Mouse (Mus musculus): ENCODE data around the gene Nf2. TPM values are rescaled to one million over a fixed set of nuclear protein-coding genes. Genes with fewer than 3 reads are reported as not detected.
A peak's percentile ranks its signal among the peaks of the same experiment; 100 is the strongest.
"Not testable (repeated sequence)": the region's sequence is repeated elsewhere in the genome, so short reads cannot be mapped to it uniquely, and the experiment has no call there.

Nf2 gene
- total RNA-seq, 1 experiment from 2014 or later: 80.7 TPM

DNA sequence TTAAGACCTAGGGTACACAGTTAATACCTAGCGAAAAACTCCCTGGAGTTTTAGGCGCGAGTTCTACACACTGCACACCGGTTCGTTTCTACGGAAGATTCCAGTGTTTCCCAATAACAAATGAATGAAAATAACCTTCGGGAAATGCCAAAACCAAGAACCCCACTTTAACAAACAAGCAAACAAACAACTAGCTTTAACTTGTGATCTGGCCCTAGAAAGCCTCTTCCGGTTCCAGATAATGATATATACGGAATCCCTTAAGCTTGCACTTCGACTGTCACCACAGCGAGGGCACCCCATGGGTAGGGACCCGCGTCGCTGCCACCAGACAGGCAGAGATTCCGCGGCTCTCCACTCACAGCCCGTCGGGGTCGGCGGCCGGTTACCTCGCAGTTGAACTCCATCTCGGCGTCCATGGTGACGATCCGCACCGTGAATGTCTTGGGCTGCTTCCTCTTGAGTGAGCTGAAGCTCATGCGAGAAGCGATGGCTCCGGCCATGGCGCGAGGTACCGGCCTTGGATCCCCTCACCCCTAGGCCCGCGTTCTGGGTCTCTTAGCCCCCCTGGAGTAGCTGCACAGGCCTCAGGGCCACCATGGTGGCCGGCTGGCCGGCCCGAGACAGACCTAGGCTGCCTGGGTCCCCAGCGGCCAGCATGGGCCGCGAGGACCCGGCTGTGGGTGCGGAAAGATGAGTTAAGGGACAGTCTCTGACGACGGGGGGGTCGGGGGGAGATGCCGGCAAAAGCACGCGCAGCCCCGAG is 670 bp downstream of the Nf2 start:
- ATAC-seq (replicated peaks in 1 of 2; ENCODE audit: insufficient read depth in 1 of 2, low FRiP score in 2 of 2, low TSS enrichment in 1 of 2, low read depth in 1 of 2, poor library complexity in 2 of 2, severe bottlenecking in 2 of 2): peak in 1 of 2 experiments; percentile 36; a peak in 2 of 4 replicates

GRCm38 (mm10) chr11:4840942-4841526 is 8.3 kb downstream of the Nf2 start:
- ATAC-seq (replicated peaks in 1 of 2; ENCODE audit: insufficient read depth in 1 of 2, low FRiP score in 2 of 2, low TSS enrichment in 1 of 2, low read depth in 1 of 2, poor library complexity in 2 of 2, severe bottlenecking in 2 of 2): no peak

DNA sequence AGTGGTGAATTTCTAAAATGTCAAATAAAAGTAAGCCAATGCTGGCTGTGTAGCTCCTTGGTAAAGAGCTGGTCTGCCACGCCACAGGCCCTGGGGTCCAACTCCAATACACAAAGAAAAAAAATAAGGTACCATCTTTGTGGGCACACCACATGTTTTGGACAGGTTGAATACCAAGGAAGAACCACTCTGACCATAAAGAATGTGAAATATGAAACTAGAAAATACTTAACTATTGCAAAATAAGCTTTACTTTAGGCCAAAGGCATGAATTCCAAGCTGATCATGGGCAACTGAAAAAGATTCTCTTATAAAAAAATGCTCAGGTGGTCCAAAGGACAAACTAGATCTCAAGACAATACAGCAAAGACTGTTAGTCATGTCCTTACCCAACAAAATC is 11.1 kb downstream of the Nf2 start:
- ATAC-seq (replicated peaks in 1 of 2; ENCODE audit: insufficient read depth in 1 of 2, low FRiP score in 2 of 2, low TSS enrichment in 1 of 2, low read depth in 1 of 2, poor library complexity in 2 of 2, severe bottlenecking in 2 of 2): no peak

- ATAC-seq (replicated peaks in 1 of 2; ENCODE audit: insufficient read depth in 1 of 2, low FRiP score in 2 of 2, low TSS enrichment in 1 of 2, low read depth in 1 of 2, poor library complexity in 2 of 2, severe bottlenecking in 2 of 2): no peak
Observed at GRCm38 (mm10) chr11:4837342-4837741, 12.0 kb downstream of the Nf2 start.

DNA sequence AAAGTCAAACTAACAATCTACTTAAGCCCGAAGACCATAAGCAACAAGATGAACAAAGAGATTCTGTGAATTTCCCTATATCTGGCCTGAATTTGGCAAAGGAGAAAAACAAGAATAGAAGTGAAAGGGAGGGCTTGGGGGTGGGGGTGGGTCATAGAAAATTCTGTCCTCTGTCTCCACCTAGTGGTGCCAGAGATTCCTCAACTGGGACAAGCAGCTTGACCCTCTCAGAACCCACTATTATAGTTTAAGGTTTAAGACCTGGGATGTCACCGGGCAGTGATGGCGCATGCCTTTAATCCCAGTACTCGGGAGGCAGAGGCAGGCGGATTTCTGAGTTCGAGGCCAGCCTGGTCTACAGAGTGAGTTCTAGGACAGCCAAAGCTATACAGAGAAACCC is 12.6 kb downstream of the Nf2 start:
- peak; percentile 59 to 66; a peak in 2 of 4 replicates for ATAC-seq (replicated peaks in 1 of 2; ENCODE audit: insufficient read depth in 1 of 2, low FRiP score in 2 of 2, low TSS enrichment in 1 of 2, low read depth in 1 of 2, poor library complexity in 2 of 2, severe bottlenecking in 2 of 2)

DNA sequence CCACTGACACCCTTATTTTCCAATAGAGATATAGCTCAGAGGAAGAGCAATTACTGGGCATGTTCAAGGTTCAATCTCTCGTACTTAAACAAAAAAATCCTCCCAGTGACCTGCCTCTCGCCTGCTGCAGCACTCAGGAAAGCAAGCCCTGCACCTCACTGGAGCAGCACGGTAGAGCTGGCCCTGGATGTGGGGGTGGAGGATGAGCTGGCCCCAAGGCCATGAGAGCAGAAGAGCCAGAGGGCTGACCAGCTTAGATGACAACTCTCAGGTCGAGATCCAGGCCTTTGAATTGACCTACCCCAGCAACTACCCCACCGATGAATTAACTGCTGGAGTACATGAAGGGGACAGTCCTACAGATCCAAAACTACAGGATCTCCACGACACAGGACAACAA is 13.9 kb downstream of the Nf2 start:
- ATAC-seq (replicated peaks in 1 of 2; ENCODE audit: insufficient read depth in 1 of 2, low FRiP score in 2 of 2, low TSS enrichment in 1 of 2, low read depth in 1 of 2, poor library complexity in 2 of 2, severe bottlenecking in 2 of 2): no peak

- ATAC-seq (replicated peaks in 1 of 2; ENCODE audit: insufficient read depth in 1 of 2, low FRiP score in 2 of 2, low TSS enrichment in 1 of 2, low read depth in 1 of 2, poor library complexity in 2 of 2, severe bottlenecking in 2 of 2): no peak
Observed at GRCm38 (mm10) chr11:4833295-4833939, 15.9 kb downstream of the Nf2 start.

DNA sequence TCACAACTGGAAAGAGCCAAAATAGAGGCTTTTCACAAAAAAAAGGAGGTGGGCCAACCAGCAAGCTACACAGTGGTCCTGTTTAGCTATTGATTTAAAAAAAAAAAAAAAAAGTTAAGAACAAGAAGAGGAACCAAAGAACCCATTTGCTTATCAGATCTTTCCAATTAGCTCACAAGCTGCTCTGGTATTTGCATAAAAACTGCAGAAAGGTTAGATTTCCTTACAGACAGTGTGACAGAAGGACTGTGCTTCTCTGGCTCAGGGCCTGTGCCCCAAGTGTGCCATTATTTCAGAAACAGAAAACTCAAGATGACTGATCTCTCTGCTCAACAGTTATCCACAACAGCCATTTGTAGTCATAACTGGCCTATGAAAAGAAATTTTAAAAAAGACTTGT is 18.3 kb downstream of the Nf2 start:
- no peak for ATAC-seq (replicated peaks in 1 of 2; ENCODE audit: insufficient read depth in 1 of 2, low FRiP score in 2 of 2, low TSS enrichment in 1 of 2, low read depth in 1 of 2, poor library complexity in 2 of 2, severe bottlenecking in 2 of 2)

DNA sequence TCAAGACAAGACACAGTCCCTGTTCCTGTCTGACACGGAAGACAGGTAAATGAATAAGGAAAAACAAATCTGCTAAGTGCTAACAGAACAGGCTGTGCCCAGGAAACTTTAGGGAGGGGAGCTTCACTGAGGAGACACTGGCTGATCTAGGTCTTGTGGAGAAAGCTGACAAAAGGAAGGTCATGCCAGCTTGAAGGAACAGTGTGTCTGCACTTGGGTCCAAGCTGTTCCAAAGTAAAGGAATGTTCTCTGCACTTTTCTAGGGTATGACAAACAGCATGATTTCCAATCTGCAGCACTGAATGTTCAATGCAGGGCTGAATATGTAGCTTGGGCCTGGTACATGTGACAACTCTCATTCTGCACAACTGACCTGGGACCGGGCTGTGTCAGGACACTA is 21.4 kb downstream of the Nf2 start:
- ATAC-seq (replicated peaks in 1 of 2; ENCODE audit: insufficient read depth in 1 of 2, low FRiP score in 2 of 2, low TSS enrichment in 1 of 2, low read depth in 1 of 2, poor library complexity in 2 of 2, severe bottlenecking in 2 of 2): no peak

- no peak for ATAC-seq (replicated peaks in 1 of 2; ENCODE audit: insufficient read depth in 1 of 2, low FRiP score in 2 of 2, low TSS enrichment in 1 of 2, low read depth in 1 of 2, poor library complexity in 2 of 2, severe bottlenecking in 2 of 2)
Observed at GRCm38 (mm10) chr11:4827340-4827739, 22.0 kb downstream of the Nf2 start.

DNA sequence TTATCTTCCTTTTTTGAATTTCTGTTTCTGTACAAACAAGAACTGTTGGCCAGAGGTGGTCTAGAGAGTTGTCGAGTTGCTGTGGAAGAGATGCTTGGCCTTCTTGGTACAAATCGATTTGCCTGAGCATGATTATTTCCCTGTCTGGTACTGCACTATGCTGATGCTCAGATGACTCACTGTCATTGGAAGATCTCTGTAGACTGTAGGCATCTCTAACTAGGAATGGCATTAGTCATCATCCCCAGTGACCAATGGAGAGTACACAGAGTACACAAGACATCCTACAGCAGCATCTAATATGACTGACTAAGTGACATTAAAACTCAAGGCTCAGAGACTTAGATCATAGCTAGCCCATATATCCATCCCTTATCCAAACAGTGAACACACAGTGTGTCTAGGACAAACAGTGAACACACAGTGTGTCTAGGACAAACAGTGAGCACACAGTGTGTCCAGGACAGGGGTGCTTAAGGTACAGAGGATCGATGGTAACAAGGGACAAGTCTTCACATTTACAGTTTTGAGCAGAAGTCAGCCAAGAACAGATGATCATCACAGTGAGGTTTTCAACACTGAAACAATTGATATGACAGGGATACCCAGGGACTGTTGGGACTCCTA is 23.1 kb downstream of the Nf2 start:
- ATAC-seq (replicated peaks in 1 of 2; ENCODE audit: insufficient read depth in 1 of 2, low FRiP score in 2 of 2, low TSS enrichment in 1 of 2, low read depth in 1 of 2, poor library complexity in 2 of 2, severe bottlenecking in 2 of 2): no peak

DNA sequence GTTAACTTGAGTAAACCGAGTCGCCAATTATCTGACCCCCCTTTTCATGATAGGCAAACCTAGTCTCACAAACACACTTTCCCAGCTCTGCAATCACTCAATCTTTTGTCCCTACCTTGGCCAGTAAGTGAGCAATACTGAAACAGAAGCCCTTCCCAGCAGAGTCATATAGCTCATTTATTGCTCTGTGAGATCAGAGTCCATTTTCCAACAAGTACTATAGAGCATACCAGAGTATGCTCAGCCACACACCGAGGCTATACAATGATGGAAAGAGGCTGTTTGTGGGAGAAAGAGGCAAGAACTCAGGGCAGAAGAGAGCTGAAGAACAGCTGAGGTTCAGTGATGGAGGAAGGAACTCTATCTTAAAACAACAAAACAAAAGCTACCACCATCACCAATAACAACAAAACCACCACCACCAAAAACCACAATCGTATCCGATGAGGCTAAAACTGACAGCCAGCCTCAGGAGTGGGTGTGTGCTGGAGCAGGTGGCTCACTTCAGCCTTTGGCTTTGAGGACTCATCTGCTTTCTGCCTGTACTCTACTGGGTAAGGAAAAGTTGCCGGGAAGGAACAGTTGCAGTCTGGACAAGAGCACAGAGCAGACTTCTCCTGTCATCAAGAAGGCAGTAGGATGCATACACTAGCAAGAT is 25.6 kb downstream of the Nf2 start:
- no peak for ATAC-seq (replicated peaks in 1 of 2; ENCODE audit: insufficient read depth in 1 of 2, low FRiP score in 2 of 2, low TSS enrichment in 1 of 2, low read depth in 1 of 2, poor library complexity in 2 of 2, severe bottlenecking in 2 of 2)

DNA sequence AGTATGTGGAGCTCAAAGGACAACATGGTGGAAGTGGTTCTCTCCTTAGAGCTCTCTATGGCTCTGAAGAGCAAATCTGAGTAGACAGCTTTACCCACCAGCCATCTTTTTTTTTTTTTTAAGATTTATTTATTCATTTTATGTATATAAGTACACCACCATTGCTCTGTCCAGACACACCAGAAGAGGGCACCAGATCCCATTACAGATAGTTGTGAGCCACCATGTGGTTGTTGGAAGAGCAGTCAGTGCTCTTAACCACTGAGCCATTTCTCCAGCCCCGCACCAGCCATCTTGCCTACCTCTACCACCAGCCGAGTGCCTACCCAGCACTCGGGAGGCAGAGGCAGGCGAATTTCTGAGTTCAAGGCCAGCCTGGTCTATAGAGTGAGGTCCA is 26.9 kb downstream of the Nf2 start:
- not testable (repeated sequence) for ATAC-seq (replicated peaks in 1 of 2; ENCODE audit: insufficient read depth in 1 of 2, low FRiP score in 2 of 2, low TSS enrichment in 1 of 2, low read depth in 1 of 2, poor library complexity in 2 of 2, severe bottlenecking in 2 of 2)

GRCm38 (mm10) chr11:4821492-4822445 is 27.6 kb downstream of the Nf2 start:
- ATAC-seq (replicated peaks in 1 of 2; ENCODE audit: insufficient read depth in 1 of 2, low FRiP score in 2 of 2, low TSS enrichment in 1 of 2, low read depth in 1 of 2, poor library complexity in 2 of 2, severe bottlenecking in 2 of 2): 0 out of 4 replicates have a peak, but pooled peaks of 1 of the 2 experiments have one; percentile 36

DNA sequence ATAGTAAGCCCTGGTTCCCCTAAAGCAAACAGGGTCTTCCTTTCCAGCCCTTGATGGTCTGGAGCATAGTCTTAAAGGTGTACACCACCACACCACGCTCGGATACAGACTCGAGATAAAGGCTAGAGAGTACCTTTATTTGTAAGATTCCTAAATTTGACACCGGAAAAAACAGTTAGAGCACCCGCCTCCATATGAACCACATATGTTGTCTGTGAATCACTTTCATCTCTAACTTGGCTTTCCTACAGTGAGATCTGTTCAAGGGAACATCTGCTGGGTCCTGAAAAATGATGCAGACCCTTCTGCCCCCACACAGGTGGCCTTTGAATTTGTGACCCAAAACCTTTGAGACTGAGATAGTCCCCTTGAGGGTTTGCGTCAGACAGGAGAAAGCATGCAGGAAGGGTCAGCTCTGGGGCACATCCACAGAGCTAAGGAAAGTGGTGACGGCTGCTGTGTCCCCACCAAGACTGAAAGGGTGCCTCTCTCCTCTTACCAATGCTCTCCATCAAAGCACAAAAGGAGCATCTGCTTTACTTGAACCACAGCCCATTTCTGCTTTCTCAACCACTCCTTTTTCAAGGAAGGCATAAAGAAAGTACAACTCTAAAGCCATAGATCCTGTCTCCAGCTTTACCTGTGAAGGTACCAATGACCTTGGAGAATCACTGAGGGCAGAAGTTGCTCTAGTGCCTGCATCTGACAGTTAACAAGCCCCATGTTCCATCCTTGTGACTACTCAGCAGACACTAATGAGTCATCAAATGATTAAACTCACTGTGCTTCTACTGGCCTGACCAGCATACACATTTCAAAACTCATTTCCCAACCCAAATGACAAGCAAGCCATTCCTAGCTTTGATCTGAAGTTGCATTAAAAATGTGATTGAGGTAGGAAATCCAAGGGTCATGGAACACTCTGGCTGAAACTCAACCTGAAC is 34.6 kb downstream of the Nf2 start:
- no peak for ATAC-seq (replicated peaks in 1 of 2; ENCODE audit: insufficient read depth in 1 of 2, low FRiP score in 2 of 2, low TSS enrichment in 1 of 2, low read depth in 1 of 2, poor library complexity in 2 of 2, severe bottlenecking in 2 of 2)

GRCm38 (mm10) chr11:4808311-4808710 is 41.0 kb downstream of the Nf2 start:
- no peak for ATAC-seq (replicated peaks in 1 of 2; ENCODE audit: insufficient read depth in 1 of 2, low FRiP score in 2 of 2, low TSS enrichment in 1 of 2, low read depth in 1 of 2, poor library complexity in 2 of 2, severe bottlenecking in 2 of 2)
